Comparison of ENCODE assay signal across 10 mouse cellular contexts in the genomic region with DNA sequence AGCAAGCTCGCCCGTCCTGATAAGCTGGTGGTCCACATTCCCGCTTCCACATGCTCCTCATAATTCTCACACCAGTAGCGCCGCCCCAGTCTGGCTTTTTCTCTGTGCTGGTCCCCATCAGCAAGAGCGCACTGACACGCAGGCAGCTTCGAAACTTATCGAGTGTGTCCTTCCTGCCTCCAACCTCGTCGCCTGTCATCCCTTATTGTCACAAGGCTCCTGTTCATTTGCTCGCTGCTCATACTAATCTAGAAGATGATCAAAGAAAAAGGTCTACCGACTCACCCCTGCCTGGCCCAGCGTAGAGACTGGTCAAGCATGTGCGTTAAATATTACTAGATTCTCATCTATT. TPM values are rescaled to one million over a fixed set of nuclear protein-coding genes. Genes with fewer than 3 reads are reported as not detected.
DNase-seq lines count a peak whose midpoint lies in the region; ATAC-seq and TF ChIP-seq lines count a peak whose summit lies in the region.
"Had no signal": no experiment of that assay in that cellular context is flagged by ENCODE, and none has a peak within 500 bp of the region (broad histone marks: within the 10 kb centered on the region; RNA-seq: fewer than 3 reads in every experiment).

No protein-coding gene starts in this region.

- no peak overlapping the region for H3K9ac ChIP-seq in stomach, embryonic 15.5 days
- H3K9ac ChIP-seq in stomach, postnatal 0 days (ENCODE audit: low read length): no peak overlapping the region
- H3K9ac ChIP-seq: liver, embryonic 15.5 days had no signal

- TF ChIP-seq EP300 in stomach, postnatal 0 days (optimal IDR thresholded peaks at IDR 0.05): no peak

- no peaks in the 10 kb centered on the region for H3K36me3 ChIP-seq in stomach, embryonic 15.5 days
- no peaks in the 10 kb centered on the region for H3K36me3 ChIP-seq in stomach, postnatal 0 days (ENCODE audit: control insufficient read depth, insufficient read depth, low read length)
- H3K36me3 ChIP-seq: liver, embryonic 15.5 days had no signal

- 69% methylated on average over 15 of the region's 15 CpGs for WGBS in stomach, embryonic 15.5 days
- WGBS in stomach, postnatal 0 days: 66% methylated on average over 15 of the region's 15 CpGs

- H3K27me3 ChIP-seq in stomach, embryonic 15.5 days (replicated peaks): no peaks in the 10 kb centered on the region
- H3K27me3 ChIP-seq in stomach, postnatal 0 days (ENCODE audit: control insufficient read depth, insufficient read depth, low read length): no peaks in the 10 kb centered on the region
- H3K27me3 ChIP-seq: liver, embryonic 15.5 days had no signal

- no peaks in the 10 kb centered on the region for H3K4me1 ChIP-seq in stomach, embryonic 15.5 days
- no peaks in the 10 kb centered on the region for H3K4me1 ChIP-seq in stomach, postnatal 0 days (replicated peaks; ENCODE audit: control insufficient read depth, insufficient read depth)
- H3K4me1 ChIP-seq: liver, embryonic 15.5 days had no signal

- DNase-seq in embryo, embryonic 11 days: peak; percentile 20
- DNase-seq in embryo, embryonic 10.5 days (ENCODE audit: low spot score): no peak
- DNase-seq in stomach, postnatal 0 days (ENCODE audit: low spot score): no peak
- DNase-seq in urinary bladder, adult 2 months (ENCODE audit: low spot score): no peak
- DNase-seq in right cerebral cortex, postnatal 10 days (ENCODE audit: low spot score in 2 of 2): no peak

- no peak for ATAC-seq in stomach, embryonic 15.5 days (ENCODE audit: insufficient read depth, low FRiP score, low read depth)
- no peak for ATAC-seq in stomach, postnatal 0 days (ENCODE audit: low FRiP score, low TSS enrichment)
- ATAC-seq in inflammation-experienced regulatory T-cells, adult 6 months: peak; percentile 55
- no peak for ATAC-seq in megakaryocyte, adult 5-6 weeks (ENCODE audit: poor library complexity, severe bottlenecking)

- 0 out of 2 replicates have a peak overlapping the region, but pooled peaks have one; percentile 10 for H3K4me2 ChIP-seq in stomach, embryonic 15.5 days
- H3K4me2 ChIP-seq in stomach, postnatal 0 days (replicated peaks; ENCODE audit: low read depth): no peak overlapping the region
- H3K4me2 ChIP-seq: liver, embryonic 15.5 days had no signal

- H3K27ac ChIP-seq in stomach, embryonic 15.5 days: no peak overlapping the region
- no peak overlapping the region for H3K27ac ChIP-seq in stomach, postnatal 0 days (replicated peaks)
- H3K27ac ChIP-seq: liver, embryonic 15.5 days had no signal

- no peaks in the 10 kb centered on the region for H3K9me3 ChIP-seq in stomach, embryonic 15.5 days
- H3K9me3 ChIP-seq in stomach, postnatal 0 days (ENCODE audit: control insufficient read depth, low read length): no peaks in the 10 kb centered on the region
- H3K9me3 ChIP-seq: liver, embryonic 15.5 days had no signal

- H3K4me3 ChIP-seq in stomach, embryonic 15.5 days (replicated peaks): no peak overlapping the region
- no peak overlapping the region for H3K4me3 ChIP-seq in stomach, postnatal 0 days (ENCODE audit: low read depth, low read length)
- H3K4me3 ChIP-seq: liver, embryonic 15.5 days had no signal

- TF ChIP-seq CTCF in stomach, postnatal 0 days (IDR thresholded peaks at IDR 0.05; ENCODE audit: low read depth): no peak

RNA-seq across cellular contexts. Expression of gene Drd3, which starts 44.8 kb away (rescaled TPM):
- 0.09 TPM in 1 of 2 replicates, not detected in the other for polyA plus RNA-seq in stomach, embryonic 15.5 days (2015; fragmentation: Nextera tagmentation; extraction: Ambion mirVana)
- 0.24 and 0.27 TPM in 2 replicates for polyA plus RNA-seq in stomach, postnatal 0 days (2015; fragmentation: Nextera tagmentation; extraction: Ambion mirVana)
- not detected for polyA plus RNA-seq in inflammation-experienced regulatory T-cells, adult 6 months (2017; shearing (Covaris generic))
- not detected in 2 replicates for total RNA-seq in megakaryocyte, adult 5-6 weeks (2015)
- total RNA-seq in megakaryocyte, adult 5-6 weeks (2017): not detected in 2 replicates
- polyA plus RNA-seq in urinary bladder, adult 2 months (2012; rRNA removed): not detected in 2 replicates
- polyA plus RNA-seq: embryonic facial prominence, embryonic 11.5 days; liver, embryonic 15.5 days had no signal

RNA-seq across cellular contexts. Expression of gene Tigit, which starts 45.1 kb away (rescaled TPM):
- not detected in 2 replicates for polyA plus RNA-seq in stomach, embryonic 15.5 days (2015; fragmentation: Nextera tagmentation; extraction: Ambion mirVana)
- polyA plus RNA-seq in stomach, postnatal 0 days (2015; fragmentation: Nextera tagmentation; extraction: Ambion mirVana): not detected in 2 replicates
- polyA plus RNA-seq in inflammation-experienced regulatory T-cells, adult 6 months (2017; shearing (Covaris generic)): 100 to 1,000 TPM; 353 to 863 (median 573) TPM
- total RNA-seq in megakaryocyte, adult 5-6 weeks (2015): 0.40 TPM in 1 of 2 replicates, not detected in the other
- not detected in 2 replicates for total RNA-seq in megakaryocyte, adult 5-6 weeks (2017)
- polyA plus RNA-seq in urinary bladder, adult 2 months (2012; rRNA removed): 0.13 and 0.29 TPM in 2 replicates
- polyA plus RNA-seq: liver, embryonic 15.5 days had no signal

Comparison
In these comparisons a context has a peak if more than half of its experiments do, and no peak if none do; other contexts are left out.
1. RNA of gene Tigit, which starts 45.1 kb away (polyA plus RNA-seq): 353 to 863 TPM in inflammation-experienced regulatory T-cells, adult 6 months; 0.13 to 0.29 TPM in urinary bladder, adult 2 months, not detected in stomach, postnatal 0 days and not detected in stomach, embryonic 15.5 days; every median in the first group is over 100 times any median in the second.